Mouse (Mus musculus) embryonic facial prominence, embryonic 13.5 days (tissue): ENCODE measurements around the gene Spata13. TPM values are rescaled to one million over a fixed set of nuclear protein-coding genes. Genes with fewer than 3 reads are reported as not detected.

ENCODE experiments used
- ATAC-seq: fragments of 200-750 bp; cut with Nextera tagmentation; 2 replicates; pipeline ENCODE4 v1.8.0; 2017; ENCODE audit warnings: low read depth; ENCODE audit not compliant: insufficient number of reproducible peaks, insufficient read depth, low FRiP score, low TSS enrichment
- H3K27ac ChIP-seq: fragments of 300-500 bp; sonication (generic); 2 replicates; pipeline ENCODE4 v1.5.1; 2015; ENCODE audit warnings: moderate library complexity, mild to moderate bottlenecking, inconsistent platforms
- H3K27me3 ChIP-seq: fragments of 300-500 bp; sonication (generic); 2 replicates; pipeline ENCODE4 v1.6.1; 2015; ENCODE audit warnings: mild to moderate bottlenecking, inconsistent platforms
- H3K36me3 ChIP-seq: fragments of 300-500 bp; sonication (generic); 2 replicates; pipeline ENCODE4 v1.6.1; 2015; ENCODE audit warnings: mild to moderate bottlenecking, inconsistent platforms
- H3K4me1 ChIP-seq: fragments of 300-500 bp; sonication (generic); 2 replicates; pipeline ENCODE4 v1.6.1; 2015; ENCODE audit warnings: inconsistent platforms
- H3K4me2 ChIP-seq: fragments of 300-500 bp; sonication (generic); 2 replicates; pipeline ENCODE4 v1.6.1; 2015; ENCODE audit warnings: moderate library complexity, mild to moderate bottlenecking, inconsistent platforms
- H3K4me3 ChIP-seq: fragments of 300-500 bp; sonication (generic); 2 replicates; pipeline ENCODE4 v1.5.1; 2015; ENCODE audit warnings: mild to moderate bottlenecking, inconsistent platforms
- H3K9ac ChIP-seq: fragments of 300-500 bp; sonication (generic); 2 replicates; pipeline ENCODE4 v1.6.1; 2015; ENCODE audit warnings: mild to moderate bottlenecking, inconsistent platforms
- H3K9me3 ChIP-seq: fragments of 300-500 bp; sonication (generic); 2 replicates; pipeline ENCODE4 v1.6.1; 2016; ENCODE audit warnings: inconsistent platforms
- WGBS: fragments of 180-500 bp; shearing (Covaris S2); methylation state at CpG from one replicate; pipeline ENCODE4 v1.1.7; 2015; ENCODE audit warnings: mixed read lengths; 5-methylcytosine and 5-hydroxymethylcytosine counted together
- polyA plus RNA-seq: library from polyadenylated mRNA; unstranded; fragments of >200 nt; fragmentation: Nextera tagmentation; extraction: Ambion mirVana; gene quantifications from 2 replicates; pipeline ENCODE4 v1.2.1, GENCODE M21; 2015

The Spata13 gene
- polyA plus RNA-seq = 15.8 and 17.8 TPM in 2 replicates

DNA sequence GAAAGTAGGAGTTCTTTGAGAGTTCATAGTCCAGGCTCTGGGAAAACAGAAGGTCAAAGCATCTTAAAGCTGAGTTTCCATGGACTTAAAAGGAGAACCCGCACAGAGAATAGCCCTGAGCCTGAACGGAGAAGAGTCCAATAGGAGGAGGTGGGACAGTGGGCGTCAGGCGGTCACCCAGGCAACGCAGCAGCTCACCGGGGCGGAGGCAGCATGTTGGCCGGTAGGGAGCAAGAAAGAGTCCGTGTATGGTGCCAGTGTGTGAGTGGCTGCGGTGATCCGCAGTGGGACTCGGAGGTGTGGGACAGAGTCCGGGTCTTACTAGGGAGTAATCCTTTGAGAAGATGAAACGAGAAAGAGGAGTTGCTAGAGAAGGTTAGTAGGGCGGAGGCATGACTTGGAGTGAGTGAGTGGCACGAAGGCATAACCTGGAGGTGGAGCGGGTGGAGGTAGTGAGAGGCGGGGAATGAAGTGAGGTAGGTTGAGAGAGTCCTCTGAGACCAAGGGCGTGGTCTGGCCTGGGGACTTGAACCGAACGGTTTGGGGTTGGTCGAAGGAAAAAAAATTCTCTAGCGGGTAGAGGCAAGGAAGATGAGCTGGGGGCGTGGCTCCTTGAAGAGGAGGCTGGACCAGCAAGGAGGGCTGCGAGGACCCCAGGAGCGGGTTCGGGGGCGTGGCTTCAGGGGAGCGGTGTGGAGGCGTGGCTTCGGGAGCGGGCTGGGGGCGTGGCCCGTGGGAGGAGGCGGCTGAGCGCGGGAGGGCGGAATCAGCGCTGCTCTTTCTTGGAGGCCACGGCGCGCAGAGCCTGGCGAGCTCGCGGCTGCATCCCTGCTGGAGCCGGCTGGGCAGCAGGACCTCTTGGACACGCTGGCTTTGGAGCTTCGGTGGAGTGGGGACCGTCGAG, at the start of gene Spata13:
Gene Spata13 (plus strand): TSS at position 41 of the 904 bp plus-strand sequence.
- Histone ChIP-seq H3K27me3 (peaks cover 32% of the 10 kb centered on the region), H3K9me3 (no peaks in the 10 kb centered on the region), H3K27ac (peak within 1 kb of the TSS; percentile 76), H3K4me2 (peak within 1 kb of the TSS; percentile 97), H3K36me3 (no peaks in the 10 kb centered on the region), H3K9ac (peak within 1 kb of the TSS; percentile 77), H3K4me3 (peak within 1 kb of the TSS; percentile 68), H3K4me1 (peaks cover 26% of the 10 kb centered on the region)
- ATAC-seq = peak; percentile 89
- under 1% methylated on average over 50 of the region's 50 CpGs for WGBS

DNA sequence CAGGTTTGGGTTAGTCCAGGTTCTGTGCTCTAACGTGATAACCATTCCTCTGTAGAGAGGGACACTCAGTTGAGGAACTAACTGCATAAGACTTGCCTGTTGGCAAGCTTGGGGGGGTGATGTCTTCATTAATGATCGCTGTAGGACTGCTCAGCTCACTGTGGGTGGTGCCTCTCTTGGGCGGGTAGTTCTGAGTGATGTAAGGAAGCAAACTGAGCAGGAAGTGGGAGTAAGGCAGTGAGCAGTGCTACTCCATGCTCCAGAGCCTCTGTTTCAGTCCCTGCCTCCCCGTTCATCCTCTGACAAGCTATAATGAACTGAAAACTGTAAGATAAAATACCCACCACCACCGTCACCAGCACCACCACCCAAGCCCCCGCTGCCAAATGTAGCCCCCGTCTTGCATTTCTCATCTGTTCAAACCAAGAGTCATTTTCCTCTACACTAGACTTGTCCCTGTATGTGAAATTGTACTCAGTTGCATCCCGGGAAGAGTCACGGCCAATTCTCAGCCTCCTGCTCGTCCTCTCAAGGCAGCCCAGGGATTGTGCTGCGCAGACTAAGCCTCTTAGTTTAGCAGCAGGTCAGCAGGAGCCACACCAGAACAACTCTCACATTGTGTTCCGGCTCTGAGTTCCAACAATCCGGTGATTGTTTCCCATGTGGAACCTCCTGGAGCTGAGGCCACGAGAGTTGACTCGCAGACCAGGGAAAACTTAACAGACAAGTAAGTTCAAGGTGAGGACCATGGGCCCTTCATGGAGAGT, 46.9 kb upstream of the Spata13 start:
- no peak overlapping the region for H3K9ac ChIP-seq
- no peak overlapping the region for H3K4me3 ChIP-seq
- no peaks in the 10 kb centered on the region for H3K9me3 ChIP-seq
- H3K27ac ChIP-seq = no peak overlapping the region
- no peak overlapping the region for H3K4me2 ChIP-seq
- no peaks in the 10 kb centered on the region for H3K27me3 ChIP-seq
- 40% methylated on average over 15 of the region's 15 CpGs for WGBS
- no peaks in the 10 kb centered on the region for H3K36me3 ChIP-seq
- no peak for ATAC-seq
- peaks cover 17% of the 10 kb centered on the region for H3K4me1 ChIP-seq

DNA sequence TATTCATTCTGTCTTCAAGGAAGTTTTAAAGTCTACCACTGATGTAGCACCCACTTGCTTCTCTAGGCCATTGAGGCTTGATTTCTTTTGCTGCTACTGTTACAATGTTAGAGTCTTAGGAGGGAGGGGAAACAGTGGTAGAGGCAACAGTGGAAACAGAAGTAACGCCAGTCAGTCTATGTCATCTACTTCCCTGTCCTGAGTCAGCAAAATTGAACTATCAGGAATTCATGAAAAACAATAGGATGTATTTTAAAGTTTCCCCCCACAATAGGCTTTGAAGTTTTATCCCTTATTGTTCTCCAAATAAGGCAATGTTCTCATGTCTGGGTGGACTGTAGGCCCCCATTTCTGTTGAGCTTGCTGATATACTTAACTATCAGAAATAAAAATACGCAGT, 44.8 kb upstream of the Spata13 start:
- no peaks in the 10 kb centered on the region for H3K9me3 ChIP-seq
- no peak overlapping the region for H3K27ac ChIP-seq
- H3K9ac ChIP-seq = no peak overlapping the region
- H3K4me2 ChIP-seq = no peak overlapping the region
- H3K36me3 ChIP-seq = no peaks in the 10 kb centered on the region
- H3K27me3 ChIP-seq = no peaks in the 10 kb centered on the region
- H3K4me1 ChIP-seq = peaks cover 33% of the 10 kb centered on the region
- ATAC-seq = no peak
- no peak overlapping the region for H3K4me3 ChIP-seq
- WGBS = 80% methylated on average over 2 of the region's 2 CpGs

DNA sequence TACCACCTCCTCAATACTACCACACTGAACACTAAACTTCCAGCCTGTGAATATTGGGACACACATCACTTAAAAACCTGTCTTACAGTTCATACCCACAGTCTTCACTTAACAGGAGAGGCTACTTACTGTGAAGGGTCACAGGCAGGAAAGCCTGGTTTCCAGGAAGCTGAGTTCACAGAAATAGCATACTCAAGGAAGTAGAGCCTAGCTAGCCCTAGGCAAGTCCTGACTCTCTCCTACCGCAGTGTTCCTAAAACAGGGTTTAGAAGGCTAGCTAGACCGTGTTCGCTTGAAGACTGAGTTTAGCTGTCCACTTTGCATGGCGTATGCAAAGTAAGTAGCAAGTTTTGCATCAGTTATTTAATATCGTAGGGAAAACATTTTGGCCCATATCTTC, 41.5 kb upstream of the Spata13 start:
- no peak for ATAC-seq
- H3K9me3 ChIP-seq = no peaks in the 10 kb centered on the region
- no peak overlapping the region for H3K9ac ChIP-seq
- no peak overlapping the region for H3K4me3 ChIP-seq
- H3K36me3 ChIP-seq = no peaks in the 10 kb centered on the region
- peak overlapping the region; percentile 75; the same call in 1 of the 2 replicates for H3K27ac ChIP-seq
- 58% methylated on average over 5 of the region's 5 CpGs for WGBS
- H3K4me2 ChIP-seq = no peak overlapping the region
- H3K27me3 ChIP-seq = no peaks in the 10 kb centered on the region
- H3K4me1 ChIP-seq = peaks cover 31% of the 10 kb centered on the region

DNA sequence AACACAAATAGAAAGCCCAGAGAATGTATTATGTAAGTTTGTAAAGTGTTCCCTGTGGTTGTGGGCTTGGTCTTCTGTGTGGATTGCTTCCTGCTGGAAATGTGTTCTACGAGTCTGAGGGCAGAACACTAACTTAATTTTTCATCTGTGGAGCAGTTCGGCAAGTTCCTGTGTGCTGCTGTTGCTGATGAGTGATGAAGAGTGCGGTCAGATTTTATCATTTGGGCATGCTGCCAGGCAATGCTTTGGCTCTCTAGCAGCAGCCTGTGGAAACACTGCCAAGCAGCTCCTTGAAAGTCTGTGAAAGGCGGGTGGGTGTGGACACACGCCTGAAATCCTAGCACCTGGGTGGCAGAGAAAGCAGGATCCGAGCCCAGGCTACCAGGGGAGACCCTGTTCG, 41.0 kb upstream of the Spata13 start:
- ATAC-seq = peak; percentile 48; the same call in 1 of the 2 replicates
- Histone ChIP-seq H3K27me3 (no peaks in the 10 kb centered on the region), H3K27ac (peak overlapping the region; percentile 75), H3K36me3 (no peaks in the 10 kb centered on the region), H3K9ac (no peak overlapping the region), H3K4me3 (no peak overlapping the region), H3K4me1 (peaks cover 35% of the 10 kb centered on the region), H3K9me3 (no peaks in the 10 kb centered on the region), H3K4me2 (peak overlapping the region; percentile 24; the same call in 1 of the 2 replicates)
- 38% methylated on average over 7 of the region's 7 CpGs for WGBS

DNA sequence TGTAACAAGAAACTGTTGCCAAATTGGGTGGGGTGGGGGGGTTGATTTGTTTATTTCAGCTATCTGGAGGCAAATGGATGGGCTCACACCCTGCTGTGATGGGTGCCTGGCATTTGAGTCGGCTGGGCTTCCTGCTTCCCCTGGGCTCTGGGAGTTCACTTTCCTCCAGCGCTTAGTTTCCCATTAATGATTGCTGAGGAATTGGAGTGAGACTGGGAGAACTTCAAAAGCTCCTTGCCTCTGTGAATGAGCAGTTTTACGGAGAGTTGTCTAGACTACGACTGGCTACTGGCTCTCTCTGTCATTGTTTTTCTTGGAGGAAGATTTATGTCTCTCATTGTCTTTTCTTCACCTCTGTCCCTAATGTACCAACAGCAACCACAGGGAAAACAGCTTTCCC, 36.2 kb upstream of the Spata13 start:
- H3K4me1 ChIP-seq = peaks cover 17% of the 10 kb centered on the region
- no peaks in the 10 kb centered on the region for H3K36me3 ChIP-seq
- H3K27me3 ChIP-seq = no peaks in the 10 kb centered on the region
- no peak for ATAC-seq
- 18% methylated on average over 4 of the region's 4 CpGs for WGBS
- H3K4me3 ChIP-seq = no peak overlapping the region
- H3K9me3 ChIP-seq = no peaks in the 10 kb centered on the region
- H3K9ac ChIP-seq = no peak overlapping the region
- H3K4me2 ChIP-seq = no peak overlapping the region
- no peak overlapping the region for H3K27ac ChIP-seq

DNA sequence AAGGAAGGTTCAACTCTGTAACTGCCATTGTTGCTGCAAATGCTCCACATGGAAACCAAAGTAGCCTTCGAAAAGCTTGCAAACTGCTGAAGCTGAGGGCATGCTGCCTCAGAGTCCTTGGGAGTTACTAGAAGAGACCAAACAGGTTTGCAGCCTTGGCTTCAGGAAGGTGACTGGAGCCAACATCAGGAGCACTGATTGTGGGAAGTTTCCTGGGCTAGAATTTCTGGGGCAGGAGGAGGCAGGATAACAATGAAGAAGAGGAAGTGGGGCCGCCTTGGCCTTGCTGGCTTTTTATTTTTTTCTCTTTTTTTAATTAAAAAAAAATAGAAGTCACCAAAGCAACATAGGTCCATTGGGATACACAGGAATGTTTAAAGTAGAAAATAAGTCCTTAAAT, 34.8 kb upstream of the Spata13 start:
- Histone ChIP-seq H3K9me3 (no peaks in the 10 kb centered on the region), H3K36me3 (no peaks in the 10 kb centered on the region), H3K9ac (no peak overlapping the region), H3K27me3 (no peaks in the 10 kb centered on the region), H3K27ac (peak overlapping the region; percentile 39; the same call in 1 of the 2 replicates), H3K4me3 (no peak overlapping the region), H3K4me2 (no peak overlapping the region), H3K4me1 (peaks cover 8% of the 10 kb centered on the region)
- WGBS = 73% methylated on average over 2 of the region's 2 CpGs
- no peak for ATAC-seq

DNA sequence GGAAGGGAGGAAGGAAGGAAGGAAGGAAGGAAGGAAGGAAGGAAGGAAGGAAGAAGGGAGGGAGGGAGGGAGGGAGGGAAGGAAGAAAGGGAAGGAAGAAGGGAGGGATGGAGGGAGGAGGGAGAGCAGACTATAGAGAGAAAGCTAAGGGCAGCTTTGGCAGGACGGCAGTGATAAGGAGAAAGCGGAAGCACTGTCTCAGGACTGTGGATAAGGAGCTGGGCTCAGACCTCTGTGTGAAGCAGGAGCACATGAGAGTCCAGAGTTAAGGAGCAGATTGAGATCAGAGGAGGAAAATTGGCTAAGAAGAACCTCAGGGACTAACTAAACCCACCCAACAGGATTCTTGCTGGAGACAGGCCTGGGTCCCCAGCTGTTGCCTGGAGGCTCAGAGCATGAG, 28.2 kb upstream of the Spata13 start:
- Histone ChIP-seq H3K9me3 (no peaks in the 10 kb centered on the region), H3K4me2 (no peak overlapping the region), H3K27me3 (no peaks in the 10 kb centered on the region), H3K27ac (no peak overlapping the region), H3K9ac (no peak overlapping the region), H3K4me1 (peaks cover 7% of the 10 kb centered on the region), H3K4me3 (no peak overlapping the region), H3K36me3 (no peaks in the 10 kb centered on the region)
- 67% methylated on average over 2 of the region's 2 CpGs for WGBS
- ATAC-seq = no peak

DNA sequence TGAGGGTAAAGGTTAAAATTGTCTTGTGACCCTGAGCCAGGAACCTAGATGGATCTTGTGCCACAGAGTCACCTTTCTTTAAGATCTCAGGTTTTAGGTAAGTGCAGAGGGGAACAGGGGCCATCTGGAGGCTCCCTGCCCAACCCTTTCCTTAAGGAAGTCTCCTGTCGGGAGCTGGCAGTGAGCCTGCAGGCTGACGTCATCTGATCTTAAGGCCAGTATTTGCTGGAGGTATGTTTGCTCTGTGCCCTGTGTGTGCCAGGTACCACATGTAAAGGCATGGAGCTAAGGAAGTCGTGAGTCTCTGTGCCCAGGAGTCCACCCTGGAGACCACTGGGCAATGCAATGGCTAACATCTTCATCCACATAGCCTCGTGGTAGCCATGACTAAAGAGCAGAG, 27.6 kb upstream of the Spata13 start:
- ATAC-seq = no peak
- no peaks in the 10 kb centered on the region for H3K36me3 ChIP-seq
- H3K27me3 ChIP-seq = no peaks in the 10 kb centered on the region
- H3K4me2 ChIP-seq = no peak overlapping the region
- H3K9me3 ChIP-seq = no peaks in the 10 kb centered on the region
- no peak overlapping the region for H3K27ac ChIP-seq
- H3K4me3 ChIP-seq = no peak overlapping the region
- WGBS = 49% methylated on average over 4 of the region's 4 CpGs
- peaks cover 7% of the 10 kb centered on the region for H3K4me1 ChIP-seq
- no peak overlapping the region for H3K9ac ChIP-seq

DNA sequence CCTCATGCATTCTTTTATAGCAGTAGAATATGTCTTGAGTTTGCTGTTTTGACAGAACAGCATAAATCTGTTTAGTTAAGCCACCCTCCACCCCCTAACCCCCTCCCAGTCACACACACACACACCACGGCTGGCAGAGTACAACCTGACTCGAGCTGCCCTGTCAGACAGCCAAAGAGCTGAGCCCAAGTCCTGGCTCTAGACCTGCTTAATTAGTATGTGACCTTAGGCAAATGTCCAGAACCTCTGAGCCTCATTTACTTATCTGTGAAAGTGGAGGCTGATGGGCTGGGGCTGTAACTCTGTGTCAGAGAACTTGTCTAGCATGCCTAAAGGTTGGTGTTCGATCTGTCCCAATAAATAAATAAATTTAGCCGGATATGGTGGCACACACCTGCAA, 26.1 kb upstream of the Spata13 start:
- ATAC-seq = no peak
- no peaks in the 10 kb centered on the region for H3K27me3 ChIP-seq
- no peak overlapping the region for H3K9ac ChIP-seq
- H3K9me3 ChIP-seq = no peaks in the 10 kb centered on the region
- H3K27ac ChIP-seq = no peak overlapping the region
- peaks cover 7% of the 10 kb centered on the region for H3K4me1 ChIP-seq
- no peak overlapping the region for H3K4me2 ChIP-seq
- no peak overlapping the region for H3K4me3 ChIP-seq
- H3K36me3 ChIP-seq = no peaks in the 10 kb centered on the region
- WGBS = 80% methylated on average over 4 of the region's 4 CpGs

DNA sequence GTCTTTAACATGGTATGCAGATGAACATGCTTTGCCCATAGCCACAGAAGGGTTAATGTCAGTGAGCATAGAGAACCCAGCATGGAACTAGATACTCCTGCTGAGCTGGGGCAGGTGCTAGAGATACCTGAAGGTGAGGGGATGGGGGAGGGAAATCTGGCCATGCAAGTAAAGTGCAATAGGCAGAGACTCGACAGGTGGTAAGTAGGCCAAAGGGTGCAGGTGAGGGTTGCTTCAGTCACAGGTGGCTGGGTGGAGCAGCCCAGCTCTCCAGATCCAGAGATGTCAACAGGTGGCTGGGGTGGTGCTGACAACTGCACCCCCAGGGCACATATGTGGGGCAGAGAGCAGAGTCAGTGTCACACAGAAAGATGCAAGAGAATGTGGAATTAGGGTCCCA, 24.6 kb upstream of the Spata13 start:
- H3K9ac ChIP-seq = no peak overlapping the region
- H3K27ac ChIP-seq = no peak overlapping the region
- 79% methylated on average over 1 of the region's 1 CpGs for WGBS
- H3K9me3 ChIP-seq = no peaks in the 10 kb centered on the region
- peaks cover 7% of the 10 kb centered on the region for H3K4me1 ChIP-seq
- no peaks in the 10 kb centered on the region for H3K36me3 ChIP-seq
- H3K4me2 ChIP-seq = no peak overlapping the region
- ATAC-seq = no peak
- no peak overlapping the region for H3K4me3 ChIP-seq
- H3K27me3 ChIP-seq = no peaks in the 10 kb centered on the region

DNA sequence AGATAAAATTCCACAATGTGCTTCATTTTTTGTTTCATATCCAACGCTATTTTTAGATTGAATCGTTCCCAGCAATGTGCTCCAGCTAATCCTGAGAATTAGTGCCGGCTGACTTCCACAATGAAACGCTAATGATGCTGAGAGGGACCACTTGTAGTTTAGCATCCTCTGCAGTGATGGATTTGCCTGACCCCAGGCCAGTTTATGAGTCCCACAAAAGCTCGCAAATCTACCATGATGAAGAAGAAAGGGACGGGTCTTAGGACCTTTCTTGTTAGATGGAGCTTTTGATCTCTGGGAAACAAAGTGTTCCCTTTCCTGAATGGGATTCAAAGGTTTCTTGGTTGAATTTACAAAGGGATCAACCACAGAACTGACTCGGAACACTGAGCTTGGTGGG, 21.1 kb upstream of the Spata13 start:
- H3K9me3 ChIP-seq = no peaks in the 10 kb centered on the region
- no peaks in the 10 kb centered on the region for H3K36me3 ChIP-seq
- H3K9ac ChIP-seq = no peak overlapping the region
- H3K4me2 ChIP-seq = no peak overlapping the region
- H3K4me3 ChIP-seq = no peak overlapping the region
- ATAC-seq = no peak
- H3K27ac ChIP-seq = no peak overlapping the region
- no peaks in the 10 kb centered on the region for H3K27me3 ChIP-seq
- H3K4me1 ChIP-seq = no peaks in the 10 kb centered on the region
- WGBS = 30% methylated on average over 7 of the region's 7 CpGs
